Mouse (Mus musculus) common myeloid progenitor, adult 5-6 weeks (primary cell): ENCODE results near the gene Top3a. TPM values are rescaled to one million over a fixed set of nuclear protein-coding genes. Genes with fewer than 3 reads are reported as not detected.
"Not testable (repeated sequence)": the region's sequence is repeated elsewhere in the genome, so short reads cannot be mapped to it uniquely, and the experiment has no call there.

Experiments used
- ATAC-seq: replicated peaks from 2 replicates; pipeline ENCODE4 v1.8.0; 2016; ENCODE audit warnings: low read depth, mild to moderate bottlenecking, moderate TSS enrichment, inconsistent platforms; ENCODE audit not compliant: poor library complexity, severe bottlenecking
- total RNA-seq: library from RNA; stranded (forward); fragments of 200-1000, 187-1606 nt; gene quantifications from 2 replicates; pipeline ENCODE4 v1.2.3, GENCODE M21; 2017

Gene Top3a
- total RNA-seq: 19.3 and 29.9 TPM in 2 replicates

DNA sequence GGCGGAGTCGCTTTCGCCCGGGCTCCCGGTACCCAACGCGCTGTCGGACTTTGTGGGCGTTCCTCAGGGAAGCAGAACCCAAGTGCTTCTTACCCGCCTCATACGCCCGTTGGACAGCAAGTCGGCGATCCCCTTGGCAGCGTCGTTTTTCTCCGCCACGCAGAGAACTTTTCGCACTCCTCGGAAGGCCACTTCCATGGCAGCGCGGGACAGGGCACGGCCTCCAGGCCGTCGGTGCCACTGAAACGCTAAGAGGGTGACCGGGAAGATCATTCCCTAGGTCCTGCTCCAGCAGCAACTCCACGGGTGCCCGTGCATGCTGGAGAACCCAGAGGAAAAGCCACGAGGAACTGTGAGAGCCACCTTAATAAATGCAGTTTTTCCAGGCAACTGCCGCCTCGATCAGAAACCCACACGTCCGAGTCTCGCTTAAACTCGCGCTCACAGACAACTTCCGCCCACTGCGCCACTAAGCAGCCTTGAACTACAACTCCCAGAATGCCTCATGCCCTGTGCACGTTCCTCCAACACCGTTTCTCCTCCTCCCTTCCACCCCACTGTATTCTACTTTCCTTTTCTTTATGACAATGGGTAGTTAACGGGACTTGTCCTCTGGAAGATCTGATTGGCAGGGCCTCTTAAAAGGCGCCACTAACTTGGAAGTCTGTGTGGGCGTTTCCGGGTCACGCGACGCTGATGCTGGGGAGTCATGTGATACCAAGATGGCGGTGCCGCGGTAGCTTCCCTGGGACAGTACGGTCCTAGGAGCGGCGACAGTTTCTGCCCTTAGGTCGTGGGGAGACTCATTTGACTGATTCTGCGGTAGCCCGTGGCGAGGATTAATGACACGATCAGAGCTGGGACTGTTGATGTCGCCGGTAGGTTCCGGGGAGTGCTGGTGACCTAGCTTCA, at the start of gene Top3a, which contains the start of gene Smcr8:
Gene Top3a, minus strand, starts transcription at position 537 of the 912 bp plus-strand sequence.
Gene Smcr8, plus strand, starts transcription at position 696 of the 912 bp plus-strand sequence.
- ATAC-seq: peak; percentile 89

DNA sequence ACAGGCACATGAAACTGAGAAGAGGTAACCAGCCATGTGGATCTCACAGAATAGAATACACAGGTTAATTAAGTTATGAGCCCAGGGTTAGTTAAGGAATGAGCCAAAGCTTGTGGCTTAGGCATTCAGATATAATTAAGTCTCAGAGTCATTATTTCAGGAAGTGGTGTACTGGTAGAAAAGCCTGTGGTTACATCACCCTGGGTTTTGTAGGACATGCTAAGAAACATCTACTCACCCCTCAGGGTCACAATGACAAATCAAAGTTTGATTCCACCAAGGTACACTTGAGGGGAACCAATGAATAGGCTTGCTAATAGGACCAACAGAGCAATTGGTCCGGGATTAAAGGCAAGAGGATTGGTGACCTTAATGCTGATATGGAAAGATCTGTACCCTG, 49.5 kb upstream of the Top3a start:
- peak; percentile 50 for ATAC-seq

DNA sequence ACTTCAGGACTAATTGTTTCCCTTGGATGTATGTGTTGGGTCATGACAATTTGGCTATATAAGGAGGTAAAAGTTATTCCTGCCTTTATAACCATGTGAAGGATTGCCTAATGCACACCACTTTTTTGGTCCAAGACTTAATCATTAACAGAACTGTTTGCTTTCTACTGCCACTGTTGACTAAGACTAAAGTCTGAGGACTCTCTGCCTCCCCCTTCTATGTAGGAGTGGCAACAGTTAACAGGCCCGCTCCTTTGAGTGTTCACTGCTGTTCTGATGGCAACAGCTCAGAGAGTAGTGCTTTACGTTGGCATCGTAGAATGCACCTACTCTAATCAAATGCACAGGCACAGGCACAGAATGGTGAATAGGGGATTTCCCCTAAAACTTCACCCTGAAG, 48.0 kb upstream of the Top3a start:
- no peak for ATAC-seq

DNA sequence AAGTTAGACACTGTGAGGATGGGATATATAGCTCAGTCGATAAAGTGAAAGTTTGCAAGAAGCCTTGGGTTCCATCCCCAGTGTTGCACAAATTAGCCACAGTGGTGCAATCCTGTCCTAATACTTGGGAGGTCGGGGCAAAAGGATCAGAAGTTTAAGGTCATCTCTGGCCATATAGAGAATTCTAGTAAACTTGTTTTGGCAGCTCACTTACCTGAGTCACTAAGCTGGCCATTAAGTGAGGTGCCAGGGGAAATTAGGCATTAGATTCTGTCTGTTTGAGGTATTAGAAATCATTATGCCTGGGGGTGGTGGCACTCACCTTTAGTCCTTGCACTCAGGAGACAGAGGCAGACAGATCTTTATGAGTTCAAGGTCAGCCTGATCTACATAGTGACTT, 46.6 kb upstream of the Top3a start:
- no peak for ATAC-seq

DNA sequence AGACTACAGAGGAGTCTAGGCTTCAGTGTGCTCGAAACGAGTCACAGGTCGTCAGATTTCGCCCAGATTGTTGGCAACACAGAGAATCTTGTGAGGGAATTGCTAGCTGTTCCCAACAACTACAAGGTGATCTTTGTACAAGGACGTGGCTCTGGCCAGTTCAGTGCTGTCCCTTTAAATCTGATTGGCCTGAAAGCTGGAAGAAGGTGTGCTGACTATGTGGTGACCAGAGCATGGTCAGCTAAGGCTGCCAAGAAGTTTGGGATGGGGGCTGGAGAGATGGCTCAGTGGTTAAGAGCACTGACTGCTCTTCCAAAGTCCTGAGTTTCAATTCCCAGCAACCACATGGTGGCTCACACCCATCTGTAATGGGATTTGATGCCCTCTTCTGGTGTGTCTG, 39.2 kb upstream of the Top3a start:
- ATAC-seq: no peak

DNA sequence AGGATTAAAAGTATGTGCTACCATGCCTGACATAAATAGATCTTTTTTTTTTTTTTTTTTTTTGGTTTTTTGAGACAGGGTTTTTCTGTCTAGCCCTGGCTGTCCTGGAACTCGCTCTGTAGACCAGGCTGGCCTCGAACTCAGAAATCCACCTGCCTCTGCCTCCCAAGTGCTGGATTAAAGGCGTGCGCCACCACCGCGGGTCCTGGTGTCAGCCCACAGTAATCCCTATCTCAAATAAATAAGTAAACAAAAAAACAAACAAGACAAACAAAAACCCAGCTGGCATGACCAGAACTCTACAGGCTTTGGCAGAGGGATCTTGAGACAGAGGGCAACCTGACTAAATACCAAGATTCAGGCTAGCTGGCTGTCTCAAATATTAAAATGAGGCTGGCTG, 34.5 kb upstream of the Top3a start, which contains the start of gene Shmt1:
Gene Shmt1, minus strand, starts transcription at position 101 of the 400 bp plus-strand sequence.
- ATAC-seq: not testable (repeated sequence)

DNA sequence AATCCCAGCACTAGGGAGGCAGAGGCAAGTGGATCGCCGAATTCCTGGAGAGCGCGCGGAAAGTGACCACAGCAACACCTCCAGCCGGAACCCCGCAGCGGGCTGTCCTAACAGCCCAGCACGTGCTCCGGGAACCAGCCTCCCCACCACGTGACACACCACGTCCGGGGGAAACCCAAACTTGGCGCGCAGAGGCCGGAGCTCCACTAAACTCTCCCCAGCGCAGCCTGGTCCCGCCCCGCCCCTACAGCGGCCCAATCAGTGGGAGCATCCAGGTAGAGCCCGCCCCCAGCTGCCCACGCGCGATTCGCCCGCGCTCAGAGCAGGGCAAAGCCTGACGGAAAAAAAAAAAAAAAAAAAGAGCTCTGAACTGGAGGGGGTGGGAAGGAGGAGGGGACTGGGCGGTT, 33.9 kb upstream of the Top3a start:
- ATAC-seq: peak; percentile 99

DNA sequence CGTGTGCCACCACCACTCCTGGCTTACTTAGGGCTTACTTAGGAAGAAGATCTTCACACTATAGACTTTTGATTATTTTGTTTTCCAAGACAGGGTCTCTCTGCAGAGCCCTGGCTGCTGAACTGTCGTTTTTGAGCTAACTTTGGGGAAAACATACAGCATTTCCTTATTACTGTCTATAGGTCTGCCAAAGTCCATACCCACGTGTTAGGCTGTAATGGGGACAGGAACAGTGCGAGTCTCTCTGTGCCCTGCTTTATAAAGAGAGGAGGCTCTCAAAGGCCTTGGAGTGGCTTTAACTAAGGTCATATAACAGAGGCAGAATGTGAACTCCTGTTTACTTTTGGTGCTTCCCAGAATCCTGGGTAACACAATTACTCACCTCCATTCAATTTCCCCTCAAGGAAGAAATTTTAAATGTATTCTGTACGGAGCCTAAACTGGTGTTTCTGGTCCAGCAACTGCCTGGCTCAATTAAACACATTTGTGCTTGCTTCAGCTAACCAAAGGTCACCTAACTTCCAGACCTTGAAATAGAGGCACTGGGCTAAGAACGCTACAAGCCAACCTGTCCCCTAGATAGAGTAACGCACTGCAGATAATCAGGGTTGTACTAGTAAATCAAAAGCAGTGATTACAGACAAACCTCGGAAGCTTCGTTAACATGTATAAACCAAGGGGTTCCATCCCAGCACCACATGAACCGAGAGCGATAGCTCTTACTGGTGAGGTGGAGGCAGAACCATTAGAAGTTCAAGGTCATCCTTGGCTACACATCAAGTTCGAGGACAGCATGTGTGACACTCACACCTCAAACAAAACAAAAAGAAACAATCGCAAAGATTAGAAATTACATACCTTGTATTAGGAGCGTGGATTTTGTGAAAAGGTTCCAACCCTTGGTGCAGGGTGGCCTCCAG, 33.1 kb upstream of the Top3a start:
- peak; percentile 12; the same call in 1 of the 2 replicates for ATAC-seq

DNA sequence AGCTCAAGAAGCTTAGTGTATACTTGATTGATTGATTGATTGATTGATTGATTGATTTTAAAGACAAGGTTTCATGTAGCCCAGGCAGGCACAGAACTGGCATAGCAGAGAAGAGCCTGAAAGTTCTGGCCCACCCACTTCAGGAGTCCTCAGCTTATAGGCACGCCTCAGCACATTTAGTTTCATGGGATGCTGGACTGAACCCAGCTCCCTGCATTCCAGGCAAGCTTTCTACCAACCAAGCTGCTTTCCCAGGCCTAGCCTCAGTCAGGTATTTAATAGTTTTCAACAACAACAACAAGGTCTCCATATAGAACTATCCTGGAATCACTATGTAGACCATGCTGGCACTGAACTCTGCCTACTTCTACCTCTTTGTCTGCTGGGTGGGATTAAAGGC, 32.4 kb upstream of the Top3a start:
- no peak for ATAC-seq

DNA sequence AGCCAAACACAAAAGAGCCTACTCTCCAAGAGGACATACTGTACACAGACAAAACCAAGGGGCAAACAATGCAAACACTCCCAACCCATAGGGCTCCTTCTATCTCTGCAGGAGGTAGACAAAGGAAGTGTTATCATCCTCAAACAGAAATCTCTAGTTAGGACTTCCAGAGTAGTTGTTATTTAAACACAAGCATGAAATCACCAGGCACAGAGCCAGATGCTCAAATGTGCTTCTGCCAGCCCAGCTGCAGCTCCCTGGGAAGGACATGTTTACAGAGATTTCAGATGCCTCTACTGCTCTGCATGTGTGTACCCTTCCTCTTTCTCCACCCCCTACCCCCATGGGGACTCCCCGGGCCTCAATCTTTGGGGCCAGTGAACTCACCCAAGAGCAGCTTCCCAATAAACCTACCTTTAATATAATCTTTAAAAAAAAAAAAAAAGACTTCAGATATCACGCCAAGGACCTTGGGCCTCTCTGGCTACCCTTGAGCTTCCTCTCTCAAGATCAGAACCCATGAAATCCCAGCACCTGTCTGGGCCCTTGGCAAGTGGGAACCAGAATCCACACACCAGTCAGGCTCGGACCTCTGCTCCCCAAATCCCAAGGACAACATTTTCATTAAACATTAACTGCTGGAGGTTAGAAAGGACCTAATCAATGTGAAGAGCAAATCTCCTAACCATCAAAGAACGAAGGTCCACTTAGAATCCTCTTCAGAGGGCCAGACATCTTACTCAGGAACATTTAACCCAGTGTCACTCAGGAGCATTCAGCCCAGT, 31.3 kb upstream of the Top3a start:
- no peak for ATAC-seq

DNA sequence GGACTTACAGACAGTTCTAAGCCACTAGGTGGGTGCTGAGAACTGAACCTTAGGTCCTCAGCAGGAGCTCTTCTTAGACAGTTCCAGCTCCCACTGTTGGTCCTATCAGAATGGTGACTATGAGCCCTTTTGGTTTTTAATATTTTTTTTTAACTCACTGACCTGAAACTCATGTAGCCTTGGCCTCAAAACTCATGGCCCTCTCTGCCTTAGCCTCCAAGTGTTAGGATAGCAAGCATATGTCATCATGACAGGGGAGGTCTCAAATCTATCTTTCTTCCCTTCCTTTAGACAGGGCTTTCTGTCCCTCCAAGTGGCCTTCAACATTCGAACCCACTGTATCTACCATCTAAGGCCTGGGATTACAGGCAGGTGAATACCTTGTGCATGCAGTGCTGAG, 23.7 kb upstream of the Top3a start:
- ATAC-seq: no peak

DNA sequence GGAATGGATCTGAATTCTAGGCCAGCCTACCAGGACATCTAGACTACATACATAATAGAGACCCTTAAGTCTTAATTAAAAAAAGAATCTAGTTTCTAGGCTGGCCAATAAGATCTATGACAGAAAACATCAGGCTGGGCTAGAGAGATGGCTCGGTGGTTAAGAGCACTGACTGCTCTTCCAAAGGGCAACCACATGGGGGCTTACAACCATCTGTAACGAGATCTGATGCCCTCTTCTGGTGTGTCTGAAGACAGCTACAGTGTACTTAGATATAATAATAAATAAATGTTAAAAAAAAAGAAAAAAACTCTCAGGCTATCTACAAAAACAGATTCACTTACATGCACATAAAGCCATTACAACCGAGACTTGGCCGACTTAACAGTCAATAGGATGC, 22.8 kb upstream of the Top3a start:
- no peak for ATAC-seq

DNA sequence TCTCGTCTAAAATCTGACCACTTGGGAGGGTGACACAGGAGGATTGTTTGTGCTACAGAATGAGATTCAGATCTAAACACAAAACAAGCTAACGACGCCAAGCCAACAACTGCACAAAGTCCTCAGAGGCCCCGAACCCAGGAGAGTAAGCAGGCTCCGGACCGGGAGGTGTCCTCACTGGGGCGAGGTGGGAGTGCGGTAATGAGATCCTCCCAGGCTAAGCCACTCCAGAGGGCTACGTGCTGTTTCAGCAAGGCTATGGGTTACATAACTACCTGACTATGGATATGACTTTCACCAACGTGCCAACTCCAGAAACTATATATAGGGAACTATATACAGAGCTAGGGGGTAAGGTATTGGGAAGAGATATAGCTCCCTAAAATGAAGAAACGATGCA, 19.2 kb upstream of the Top3a start:
- ATAC-seq: no peak

DNA sequence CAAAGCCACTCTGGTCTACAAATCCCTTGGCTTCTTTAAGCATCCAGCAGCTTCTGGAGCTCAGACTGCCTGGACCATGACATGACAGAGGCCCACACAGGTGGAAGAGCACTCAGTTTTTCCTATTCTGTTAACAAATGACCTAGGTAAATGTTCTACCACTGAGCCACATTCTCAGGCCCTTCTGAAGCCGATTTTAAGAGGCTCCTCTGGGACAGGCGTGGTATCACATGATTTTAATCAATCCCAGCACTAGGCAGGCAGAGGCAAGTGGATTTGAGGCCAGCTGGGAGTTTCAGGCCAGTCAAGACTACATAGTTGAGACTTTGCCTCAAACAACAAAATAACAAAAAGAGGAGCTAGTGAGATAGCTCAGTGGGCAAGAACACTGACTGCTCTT, 13.3 kb upstream of the Top3a start:
- no peak for ATAC-seq

DNA sequence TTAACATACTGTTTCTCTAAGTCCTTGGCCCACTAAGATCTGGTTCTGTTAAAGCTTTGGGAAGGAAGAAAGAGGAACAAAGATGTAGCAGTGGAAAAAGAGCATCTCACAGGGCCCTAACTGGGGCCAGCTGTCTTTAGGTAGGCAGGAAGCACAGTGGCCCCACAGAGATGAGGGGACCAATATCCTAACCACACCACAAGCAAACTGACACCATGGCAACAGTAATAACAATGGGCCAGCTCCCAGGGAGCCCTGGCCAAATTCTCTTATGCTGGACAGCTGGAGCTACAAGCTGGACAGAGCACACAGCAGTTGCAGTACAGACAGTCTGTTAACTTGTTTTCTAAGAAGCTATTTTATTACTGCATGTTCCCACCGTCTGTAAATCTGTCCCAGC, 10.4 kb upstream of the Top3a start:
- ATAC-seq: peak; percentile 72

DNA sequence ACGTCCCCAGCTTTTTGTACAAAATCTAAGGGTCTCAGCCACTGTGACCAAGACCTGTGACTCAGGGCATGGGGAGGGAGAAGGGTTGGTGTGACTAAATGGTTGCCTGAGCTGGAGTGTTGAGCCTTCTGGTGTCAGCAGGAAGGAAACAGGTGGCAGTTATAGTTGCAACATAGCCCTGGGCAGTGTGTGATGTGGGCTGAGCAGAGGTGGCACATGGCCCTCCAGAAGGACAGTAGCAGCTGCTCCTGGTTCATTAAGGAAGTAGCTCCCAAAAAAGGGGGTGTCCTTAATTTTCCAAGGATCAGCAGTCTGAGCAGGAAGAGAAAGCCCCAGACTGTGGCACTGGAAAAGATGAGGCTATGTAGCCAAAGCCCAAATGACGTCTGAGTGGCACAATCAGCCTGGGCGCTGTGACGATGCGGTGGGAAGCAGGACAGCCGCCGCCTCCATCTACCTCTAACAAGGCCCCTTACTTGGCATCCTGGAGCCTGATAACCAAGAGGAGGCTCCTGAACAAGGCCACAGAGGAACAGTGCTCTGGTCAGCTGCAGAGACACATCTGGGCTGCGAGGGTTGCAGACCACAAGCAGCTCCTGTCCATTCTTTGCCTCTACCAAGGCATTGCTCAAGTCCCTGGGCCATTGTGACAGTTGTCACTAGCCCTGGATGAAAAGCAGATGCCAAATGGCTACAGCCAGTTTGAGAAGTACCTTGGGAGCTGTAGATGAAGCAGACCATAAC, 7.2 kb upstream of the Top3a start:
- peak; percentile 81 for ATAC-seq

DNA sequence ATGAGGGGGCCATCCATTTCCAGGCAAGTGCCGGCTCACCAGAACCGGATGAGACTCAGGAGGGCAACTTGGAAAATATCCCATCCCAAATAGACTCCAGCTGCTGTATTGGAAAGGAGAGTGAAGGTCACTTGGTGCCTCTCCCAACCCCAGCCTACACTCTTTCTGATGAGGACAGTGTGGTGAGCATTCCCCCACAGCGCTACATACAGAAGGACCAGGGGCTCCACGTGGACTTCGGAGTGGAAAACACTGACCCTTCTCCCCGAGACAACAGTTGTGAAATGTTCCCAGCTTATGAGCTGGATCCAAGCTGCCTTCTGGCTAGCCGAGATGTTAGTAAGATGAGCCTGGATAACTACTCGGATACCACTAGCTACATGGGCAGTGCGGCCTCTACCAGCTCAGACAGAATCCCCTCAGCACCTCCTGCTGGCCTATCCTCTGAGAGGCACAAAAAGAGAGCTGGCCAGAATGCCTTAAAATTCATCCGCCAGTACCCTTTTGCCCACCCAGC, 2.6 kb upstream of the Top3a start:
- ATAC-seq: no peak

DNA sequence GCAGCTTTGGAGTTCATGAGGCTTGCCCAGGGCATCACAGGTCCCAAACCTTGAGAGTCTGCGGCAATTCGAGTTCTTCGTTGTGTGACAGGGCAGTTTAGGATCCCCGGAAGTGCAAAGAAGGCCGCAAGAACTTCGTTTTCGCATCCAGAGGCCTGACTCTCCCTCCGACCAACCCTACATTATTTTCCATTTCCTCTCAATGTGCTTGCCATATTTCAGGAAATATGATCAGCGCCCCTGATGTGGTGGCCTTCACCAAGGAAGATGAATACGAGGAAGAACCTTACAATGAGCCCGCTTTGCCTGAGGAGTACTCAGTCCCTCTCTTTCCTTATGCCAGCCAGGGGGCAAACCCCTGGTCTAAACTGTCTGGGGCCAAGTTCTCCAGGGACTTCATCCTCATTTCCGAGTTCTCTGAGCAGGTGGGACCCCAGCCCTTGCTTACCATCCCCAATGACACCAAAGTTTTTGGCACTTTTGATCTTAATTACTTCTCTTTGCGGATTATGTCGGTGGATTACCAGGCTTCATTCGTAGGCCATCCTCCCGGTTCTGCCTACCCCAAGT, 721 bp upstream of the Top3a start:
- no peak for ATAC-seq
